Mouse (Mus musculus): ENCODE measurements around the gene Lrrc58. TPM values are rescaled to one million over a fixed set of nuclear protein-coding genes. Genes with fewer than 3 reads are reported as not detected.

Gene Lrrc58
- polyA plus RNA-seq, 1 experiment from 2014 or later, result 27.5 TPM

DNA sequence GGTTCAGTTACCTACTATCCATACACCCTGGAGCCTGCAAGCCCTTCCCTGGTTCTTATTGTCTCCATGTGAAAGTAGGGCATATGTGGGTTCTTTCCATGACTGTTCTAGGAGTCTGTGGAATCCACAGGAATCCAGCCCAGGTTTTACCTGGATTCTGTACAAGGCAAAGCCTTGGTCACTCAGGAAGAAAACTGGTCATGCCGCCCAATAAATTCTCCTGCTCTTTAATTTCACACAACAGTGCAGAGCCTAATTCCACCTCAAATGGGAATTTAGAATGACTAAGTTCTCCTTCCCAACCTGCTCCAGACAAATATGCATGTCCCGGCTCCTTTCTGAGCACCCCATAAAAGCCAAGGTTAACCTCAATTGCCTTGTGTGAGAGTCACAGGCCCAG, 31.2 kb downstream of the Lrrc58 start:
- Histone ChIP-seq H3K9ac (ENCODE audit: low read length) (no peak overlapping the region), H3K4me3 (ENCODE audit: low read depth, low read length) (no peak overlapping the region), H3K4me1 (replicated peaks; ENCODE audit: control insufficient read depth, insufficient read depth) (no peaks in the 10 kb centered on the region), H3K9me3 (ENCODE audit: control insufficient read depth, low read length) (no peaks in the 10 kb centered on the region), H3K36me3 (ENCODE audit: control insufficient read depth, insufficient read depth, low read length) (no peaks in the 10 kb centered on the region), H3K27ac (replicated peaks) (no peak overlapping the region), H3K27me3 (ENCODE audit: control insufficient read depth, insufficient read depth, low read length) (no peaks in the 10 kb centered on the region), H3K4me2 (replicated peaks; ENCODE audit: low read depth) (no peak overlapping the region)
- 45% methylated on average over 2 of the region's 2 CpGs for WGBS
- TF ChIP-seq CTCF (IDR thresholded peaks at IDR 0.05; ENCODE audit: low read depth), result no peak
- no peak for TF ChIP-seq EP300 (optimal IDR thresholded peaks at IDR 0.05)
- no peak for DNase-seq (ENCODE audit: low spot score)
- ATAC-seq (ENCODE audit: low FRiP score, low TSS enrichment), result no peak

DNA sequence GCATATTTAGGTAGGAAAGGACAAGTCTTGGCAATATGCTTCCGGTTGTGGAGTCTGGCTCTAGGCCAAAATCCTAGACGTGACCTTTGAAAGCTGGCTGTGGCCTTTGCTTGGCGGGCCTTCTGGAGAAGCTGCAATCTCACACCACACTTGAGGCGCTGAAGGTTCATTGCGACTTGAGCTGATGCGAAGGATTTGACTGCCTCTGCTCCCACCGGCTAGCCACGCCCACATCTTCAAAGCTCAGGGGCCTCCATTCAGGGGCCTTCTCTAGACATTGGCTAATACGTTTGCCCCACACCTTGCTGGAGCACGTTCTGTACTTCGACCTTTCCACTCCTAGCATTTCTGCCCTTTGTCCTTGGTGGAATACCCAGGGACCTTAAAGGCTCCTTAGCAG, 33.1 kb downstream of the Lrrc58 start:
- Histone ChIP-seq H3K27ac (replicated peaks) (no peak overlapping the region), H3K9ac (ENCODE audit: low read length) (no peak overlapping the region), H3K4me3 (ENCODE audit: low read depth, low read length) (no peak overlapping the region), H3K27me3 (ENCODE audit: control insufficient read depth, insufficient read depth, low read length) (no peaks in the 10 kb centered on the region), H3K36me3 (ENCODE audit: control insufficient read depth, insufficient read depth, low read length) (no peaks in the 10 kb centered on the region), H3K4me1 (replicated peaks; ENCODE audit: control insufficient read depth, insufficient read depth) (no peaks in the 10 kb centered on the region), H3K4me2 (replicated peaks; ENCODE audit: low read depth) (no peak overlapping the region), H3K9me3 (ENCODE audit: control insufficient read depth, low read length) (no peaks in the 10 kb centered on the region)
- 39% methylated on average over 11 of the region's 11 CpGs for WGBS
- TF ChIP-seq CTCF (IDR thresholded peaks at IDR 0.05; ENCODE audit: low read depth) (no peak), EP300 (optimal IDR thresholded peaks at IDR 0.05) (no peak)
- DNase-seq (ENCODE audit: low spot score) (peak; percentile 28), ATAC-seq (ENCODE audit: low FRiP score, low TSS enrichment) (peak; percentile 47; the same call in 1 of the 2 replicates)

DNA sequence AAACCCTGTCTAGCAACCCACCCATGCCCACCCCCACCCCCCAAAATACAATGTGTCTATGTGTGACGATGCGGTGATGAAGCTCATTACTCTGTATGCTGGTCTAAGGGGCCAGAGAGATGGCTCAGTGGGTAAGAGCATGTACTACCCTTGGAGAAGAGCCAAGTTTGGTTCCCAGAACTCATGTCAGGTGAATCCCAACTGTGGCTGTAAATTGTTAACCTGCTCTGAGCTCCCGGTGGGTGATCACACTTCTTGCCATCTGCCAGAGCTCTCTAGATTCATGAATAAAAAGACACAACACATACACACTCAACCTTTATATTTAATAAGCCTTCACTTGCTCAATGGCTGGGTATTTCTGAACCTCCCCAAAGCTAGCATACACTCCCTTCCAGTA, 38.3 kb downstream of the Lrrc58 start:
- no peak overlapping the region for H3K27ac ChIP-seq (replicated peaks)
- H3K4me1 ChIP-seq (replicated peaks; ENCODE audit: control insufficient read depth, insufficient read depth), result no peaks in the 10 kb centered on the region
- H3K36me3 ChIP-seq (ENCODE audit: control insufficient read depth, insufficient read depth, low read length), result no peaks in the 10 kb centered on the region
- H3K9me3 ChIP-seq (ENCODE audit: control insufficient read depth, low read length), result no peaks in the 10 kb centered on the region
- TF ChIP-seq CTCF (IDR thresholded peaks at IDR 0.05; ENCODE audit: low read depth) (no peak), EP300 (optimal IDR thresholded peaks at IDR 0.05) (no peak)
- 86% methylated on average over 3 of the region's 3 CpGs for WGBS
- H3K27me3 ChIP-seq (ENCODE audit: control insufficient read depth, insufficient read depth, low read length), result no peaks in the 10 kb centered on the region
- no peak overlapping the region for H3K4me3 ChIP-seq (ENCODE audit: low read depth, low read length)
- H3K9ac ChIP-seq (ENCODE audit: low read length), result no peak overlapping the region
- H3K4me2 ChIP-seq (replicated peaks; ENCODE audit: low read depth), result no peak overlapping the region
- ATAC-seq (ENCODE audit: low FRiP score, low TSS enrichment) (no peak), DNase-seq (ENCODE audit: low spot score) (no peak)

DNA sequence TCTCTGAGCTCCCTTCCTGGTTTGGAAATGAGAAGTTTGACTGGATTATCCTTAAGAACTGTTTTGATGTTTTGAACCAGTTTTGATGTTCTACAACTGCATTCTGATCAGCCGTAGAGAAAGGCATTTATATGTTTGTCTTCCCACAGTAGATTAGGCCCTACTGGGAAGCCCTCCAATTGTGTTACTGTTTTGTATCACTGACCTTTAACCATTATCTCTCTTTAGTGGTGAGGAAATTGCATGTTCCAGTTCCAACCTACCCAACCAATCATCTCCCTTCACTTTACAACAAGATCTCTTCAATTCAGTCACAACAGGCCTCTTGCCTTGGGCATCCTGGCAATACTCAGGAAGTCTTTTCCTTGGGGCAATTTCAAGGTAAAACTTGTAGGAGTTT, 42.9 kb downstream of the Lrrc58 start:
- Histone ChIP-seq H3K9ac (ENCODE audit: low read length) (no peak overlapping the region), H3K4me3 (ENCODE audit: low read depth, low read length) (no peak overlapping the region), H3K9me3 (ENCODE audit: control insufficient read depth, low read length) (no peaks in the 10 kb centered on the region), H3K36me3 (ENCODE audit: control insufficient read depth, insufficient read depth, low read length) (no peaks in the 10 kb centered on the region), H3K27me3 (ENCODE audit: control insufficient read depth, insufficient read depth, low read length) (no peaks in the 10 kb centered on the region), H3K4me2 (replicated peaks; ENCODE audit: low read depth) (no peak overlapping the region), H3K4me1 (replicated peaks; ENCODE audit: control insufficient read depth, insufficient read depth) (no peaks in the 10 kb centered on the region), H3K27ac (replicated peaks) (no peak overlapping the region)
- ATAC-seq (ENCODE audit: low FRiP score, low TSS enrichment) (no peak), DNase-seq (ENCODE audit: low spot score) (no peak)
- TF ChIP-seq EP300 (optimal IDR thresholded peaks at IDR 0.05) (no peak), CTCF (IDR thresholded peaks at IDR 0.05; ENCODE audit: low read depth) (no peak)
- 51% methylated on average over 1 of the region's 1 CpGs for WGBS

DNA sequence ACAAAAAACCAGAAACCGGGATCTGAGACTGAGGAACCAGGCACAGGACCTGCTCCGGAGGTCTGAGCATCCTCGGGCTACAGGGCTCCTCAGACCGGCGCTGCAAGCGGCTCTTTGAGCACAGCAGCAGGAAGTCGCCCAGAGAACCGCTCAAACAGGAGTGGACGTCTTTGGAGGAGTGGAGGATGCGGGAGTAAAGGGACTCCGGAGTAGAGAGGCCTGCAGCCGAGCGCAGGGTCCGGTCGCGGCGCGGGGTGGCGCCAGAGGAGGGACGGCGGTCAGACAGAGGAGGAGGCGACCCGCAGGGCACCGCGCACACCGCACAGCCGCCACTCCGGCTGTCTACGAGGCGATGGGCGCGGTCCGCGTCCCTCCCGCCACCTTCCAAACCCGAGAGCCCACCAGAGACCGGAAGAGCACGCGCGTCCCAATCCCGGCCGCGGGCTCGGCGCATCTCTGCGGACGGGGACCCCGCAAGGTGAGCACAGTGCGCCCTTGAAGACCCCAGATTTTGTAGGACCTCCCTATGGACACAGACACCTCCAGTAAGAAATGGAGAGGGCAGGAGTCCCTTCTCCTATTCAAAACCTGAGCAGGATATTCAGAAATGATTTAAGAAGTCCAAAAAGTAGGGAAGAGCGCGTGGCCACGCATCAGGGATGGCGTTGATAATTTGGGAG, 48.1 kb downstream of the Lrrc58 start, which contains the start of gene Gpr156:
Gene Gpr156, plus strand, starts transcription at position 359 of the 680 bp plus-strand sequence.
- H3K36me3 ChIP-seq (ENCODE audit: control insufficient read depth, insufficient read depth, low read length), result no peaks in the 10 kb centered on the region
- WGBS, result 4% methylated on average over 40 of the region's 53 CpGs
- H3K27ac ChIP-seq (replicated peaks), result no peak within 1 kb of the TSS
- peaks cover 4% of the 10 kb centered on the region for H3K4me1 ChIP-seq (replicated peaks; ENCODE audit: control insufficient read depth, insufficient read depth)
- TF ChIP-seq EP300 (optimal IDR thresholded peaks at IDR 0.05) (no peak), CTCF (IDR thresholded peaks at IDR 0.05; ENCODE audit: low read depth) (peak; percentile 61)
- no peaks in the 10 kb centered on the region for H3K27me3 ChIP-seq (ENCODE audit: control insufficient read depth, insufficient read depth, low read length)
- H3K9ac ChIP-seq (ENCODE audit: low read length), result peak within 1 kb of the TSS; percentile 56
- ATAC-seq (ENCODE audit: low FRiP score, low TSS enrichment) (peak; percentile 66; the same call in 1 of the 2 replicates), DNase-seq (ENCODE audit: low spot score) (peak; percentile 51)
- peak within 1 kb of the TSS; percentile 88 for H3K4me2 ChIP-seq (replicated peaks; ENCODE audit: low read depth)
- peak within 1 kb of the TSS; percentile 45 for H3K4me3 ChIP-seq (ENCODE audit: low read depth, low read length)
- no peaks in the 10 kb centered on the region for H3K9me3 ChIP-seq (ENCODE audit: control insufficient read depth, low read length)

DNA sequence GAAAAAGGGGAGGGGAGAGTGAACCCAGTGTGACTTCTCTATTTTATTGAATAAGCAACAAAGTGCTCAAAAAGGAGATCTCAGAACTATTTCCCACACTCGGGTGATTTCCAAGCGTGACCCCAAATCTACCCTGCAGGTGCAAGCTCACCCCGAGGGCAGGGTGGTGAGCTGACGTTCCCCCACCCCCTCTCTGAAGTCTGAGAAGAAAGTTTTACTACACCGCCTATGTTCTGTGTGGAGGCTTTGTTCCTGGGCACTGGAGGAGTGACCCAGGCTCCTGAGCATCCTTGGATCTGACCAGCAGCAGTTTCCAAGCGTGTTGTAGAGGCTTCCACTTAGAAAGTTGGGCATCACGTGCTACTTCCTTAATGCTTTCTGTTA, 48.6 kb downstream of the Lrrc58 start:
- TF ChIP-seq CTCF (IDR thresholded peaks at IDR 0.05; ENCODE audit: low read depth) (no peak), EP300 (optimal IDR thresholded peaks at IDR 0.05) (no peak)
- no peak for DNase-seq (ENCODE audit: low spot score)
- Histone ChIP-seq H3K9ac (ENCODE audit: low read length) (no peak overlapping the region), H3K27me3 (ENCODE audit: control insufficient read depth, insufficient read depth, low read length) (no peaks in the 10 kb centered on the region), H3K9me3 (ENCODE audit: control insufficient read depth, low read length) (no peaks in the 10 kb centered on the region), H3K4me3 (ENCODE audit: low read depth, low read length) (peak overlapping the region; percentile 45; the same call in 1 of the 2 replicates), H3K4me1 (replicated peaks; ENCODE audit: control insufficient read depth, insufficient read depth) (peaks cover 4% of the 10 kb centered on the region), H3K27ac (replicated peaks) (no peak overlapping the region), H3K36me3 (ENCODE audit: control insufficient read depth, insufficient read depth, low read length) (no peaks in the 10 kb centered on the region), H3K4me2 (replicated peaks; ENCODE audit: low read depth) (peak overlapping the region; percentile 88)
- ATAC-seq (ENCODE audit: low FRiP score, low TSS enrichment), result no peak
- WGBS, result 35% methylated on average over 7 of the region's 7 CpGs
